Mouse (Mus musculus) heart, adult 11 months (tissue): ENCODE data around the gene Scaf1.

Experiments used
- DNase-seq: peaks from one replicate; pipeline ENCODE4 v3.0.0; 2022

Scaf1 gene

GRCm38 (mm10) chr7:45013366-45014095, 2.6 kb downstream of the Scaf1 start:
- peak; percentile 90 for DNase-seq

- DNase-seq = peak; percentile 93
Measured at GRCm38 (mm10) chr7:45012824-45013223, 3.3 kb downstream of the Scaf1 start.

- DNase-seq = peak; percentile 93
Measured at GRCm38 (mm10) chr7:45012011-45012410, 4.2 kb downstream of the Scaf1 start.

GRCm38 (mm10) chr7:45008411-45008810, 7.8 kb downstream of the Scaf1 start:
- peak; percentile 91 for DNase-seq

GRCm38 (mm10) chr7:45007846-45008245, 8.3 kb downstream of the Scaf1 start:
- DNase-seq = peak; percentile 91

GRCm38 (mm10) chr7:45007141-45007540, 9.0 kb downstream of the Scaf1 start:
- peak; percentile 94 for DNase-seq

GRCm38 (mm10) chr7:45006503-45006902, 9.7 kb downstream of the Scaf1 start:
- peak; percentile 90 for DNase-seq

- peak; percentile 92 for DNase-seq
Measured at GRCm38 (mm10) chr7:45005321-45005992, 10.7 kb downstream of the Scaf1 start.

- peak; percentile 92 for DNase-seq
Measured at GRCm38 (mm10) chr7:45004546-45004945, 11.6 kb downstream of the Scaf1 start.

- no peak for DNase-seq
Measured at GRCm38 (mm10) chr7:45002440-45002839, 13.7 kb downstream of the Scaf1 start.

- DNase-seq = peak; percentile 94
Measured at GRCm38 (mm10) chr7:45000539-45001114, 15.5 kb downstream of the Scaf1 start.

- DNase-seq = peak; percentile 96
Measured at GRCm38 (mm10) chr7:44999753-45000152, 16.4 kb downstream of the Scaf1 start.

GRCm38 (mm10) chr7:44998501-44998955, 17.6 kb downstream of the Scaf1 start, which contains the start of gene Bcl2l12:
TSS of gene Bcl2l12 (minus strand) at chr7:44998712.
- peak; percentile 97 for DNase-seq

- DNase-seq = no peak
Measured at GRCm38 (mm10) chr7:44997940-44998428, 18.2 kb downstream of the Scaf1 start.

- DNase-seq = peak; percentile 99
Measured at GRCm38 (mm10) chr7:44997231-44997939, 18.8 kb downstream of the Scaf1 start, which contains the start of gene Irf3. TSS of gene Irf3 (plus strand) at chr7:44997648.

GRCm38 (mm10) chr7:44996672-44997071, 19.5 kb downstream of the Scaf1 start:
- peak; percentile 95 for DNase-seq

- no peak for DNase-seq
Measured at GRCm38 (mm10) chr7:44986879-44987718, 29.1 kb downstream of the Scaf1 start.

GRCm38 (mm10) chr7:44986192-44986878, 29.8 kb downstream of the Scaf1 start, which contains the start of gene Prmt1:
TSS of gene Prmt1 (minus strand) at chr7:44986568.
- DNase-seq = peak; percentile 100

GRCm38 (mm10) chr7:44985595-44986191, 30.5 kb downstream of the Scaf1 start:
- peak; percentile 98 for DNase-seq

- peak; percentile 93 for DNase-seq
Measured at GRCm38 (mm10) chr7:44984833-44985164, 31.4 kb downstream of the Scaf1 start.
